In genomic region chr9:66770701-66771100, GRCm38 (mm10) we compare ENCODE assay signal across 23 mouse cellular contexts. TPM values are rescaled to one million over a fixed set of nuclear protein-coding genes. Genes with fewer than 3 reads are reported as not detected.
DNase-seq lines count a peak whose midpoint lies in the region; ATAC-seq and TF ChIP-seq lines count a peak whose summit lies in the region.
"Had no signal": no experiment of that assay in that cellular context is flagged by ENCODE, and none has a peak within 500 bp of the region (broad histone marks: within the 10 kb centered on the region; RNA-seq: fewer than 3 reads in every experiment).

No protein-coding gene starts in this region.

- no peak for ATAC-seq in kidney, embryonic 14.5 days (ENCODE audit: low FRiP score, low TSS enrichment)
- ATAC-seq in kidney, embryonic 16.5 days (ENCODE audit: low FRiP score, low TSS enrichment) = no peak
- ATAC-seq: activated CD4-positive, CD25-positive, alpha-beta regulatory T cell, adult 4 months; forebrain, embryonic 14.5 days; Patski had no signal

- H3K4me2 ChIP-seq in kidney, embryonic 14.5 days (replicated peaks; ENCODE audit: low read depth, low read length) = no peak overlapping the region
- no peak overlapping the region for H3K4me2 ChIP-seq in kidney, embryonic 16.5 days (replicated peaks; ENCODE audit: low read depth, low read length)
- H3K4me2 ChIP-seq: embryonic facial prominence, embryonic 15.5 days; hindbrain, embryonic 13.5 days had no signal

- no peak overlapping the region for H3K9ac ChIP-seq in kidney, embryonic 14.5 days (ENCODE audit: low read depth, low read length)
- no peak overlapping the region for H3K9ac ChIP-seq in kidney, embryonic 16.5 days (replicated peaks; ENCODE audit: low read length)
- H3K9ac ChIP-seq: embryonic facial prominence, embryonic 15.5 days; hindbrain, embryonic 13.5 days had no signal

- peak; percentile 67 for DNase-seq in kidney, adult 11 months
- DNase-seq in kidney, postnatal 25 days = peak; percentile 36 to 75
- no peak for DNase-seq in cerebellum, adult 9-10 months
- no peak for DNase-seq in cerebellum, adult 2 months
- DNase-seq in thymus, postnatal 0 days (ENCODE audit: low spot score) = no peak
- DNase-seq: adrenal gland, postnatal 14 days; cerebellum, adult 11-12 months; cerebellum, postnatal 10 days; gastrocnemius, postnatal 36 days; heart, adult 18-20 months; heart, postnatal 14 days had no signal

- H3K9me3 ChIP-seq in kidney, embryonic 14.5 days (ENCODE audit: control insufficient read depth, low read length) = no peaks in the 10 kb centered on the region
- no peaks in the 10 kb centered on the region for H3K9me3 ChIP-seq in kidney, embryonic 16.5 days (ENCODE audit: low read length)
- H3K9me3 ChIP-seq: embryonic facial prominence, embryonic 15.5 days; forebrain, embryonic 10.5 days; heart, embryonic 10.5 days; hindbrain, embryonic 13.5 days had no signal

- no peaks in the 10 kb centered on the region for H3K4me1 ChIP-seq in kidney, embryonic 14.5 days (ENCODE audit: control insufficient read depth, insufficient read depth, low read length)
- peaks cover 8% of the 10 kb centered on the region; the same call in 1 of the 2 replicates for H3K4me1 ChIP-seq in kidney, embryonic 16.5 days (ENCODE audit: insufficient read depth, low read length)
- H3K4me1 ChIP-seq in cerebellum, adult 2 months (ENCODE audit: control insufficient read depth, insufficient read depth, low read length) = no peaks in the 10 kb centered on the region
- H3K4me1 ChIP-seq: embryonic facial prominence, embryonic 15.5 days; forebrain, embryonic 10.5 days; heart, embryonic 10.5 days; hindbrain, embryonic 13.5 days had no signal

- TF ChIP-seq POLR2A in cerebellum, adult 2 months (IDR thresholded peaks at IDR 0.05; ENCODE audit: borderline replicate concordance, insufficient read depth, low read length) = no peak

- H3K4me3 ChIP-seq in kidney, embryonic 14.5 days (ENCODE audit: low read length) = no peak overlapping the region
- H3K4me3 ChIP-seq in kidney, embryonic 16.5 days (ENCODE audit: low read length) = no peak overlapping the region
- H3K4me3 ChIP-seq in cerebellum, adult 2 months (replicated peaks; ENCODE audit: insufficient read depth, low read depth, low read length) = no peak overlapping the region
- H3K4me3 ChIP-seq: embryonic facial prominence, embryonic 15.5 days; erythroblast, embryonic 14.5 days; forebrain, embryonic 10.5 days; heart, embryonic 10.5 days; hindbrain, embryonic 13.5 days had no signal

- TF ChIP-seq CTCF in cerebellum, adult 2 months (IDR thresholded peaks at IDR 0.05; ENCODE audit: borderline replicate concordance, insufficient read depth, low read depth, low read length) = no peak

- H3K27ac ChIP-seq in kidney, embryonic 14.5 days (ENCODE audit: low read depth, low read length) = no peak overlapping the region
- H3K27ac ChIP-seq in kidney, embryonic 16.5 days (ENCODE audit: low read length) = 0 out of 2 replicates have a peak overlapping the region, but pooled peaks have one; percentile 34
- H3K27ac ChIP-seq in cerebellum, adult 2 months (ENCODE audit: insufficient read depth, low read length) = no peak overlapping the region
- H3K27ac ChIP-seq: embryonic facial prominence, embryonic 15.5 days; forebrain, embryonic 10.5 days; heart, embryonic 10.5 days; hindbrain, embryonic 13.5 days had no signal

- no peaks in the 10 kb centered on the region for H3K36me3 ChIP-seq in kidney, embryonic 14.5 days (ENCODE audit: control insufficient read depth, insufficient read depth, low read length)
- H3K36me3 ChIP-seq in kidney, embryonic 16.5 days (ENCODE audit: insufficient read depth, low read length) = no peaks in the 10 kb centered on the region
- H3K36me3 ChIP-seq: embryonic facial prominence, embryonic 15.5 days; forebrain, embryonic 10.5 days; heart, embryonic 10.5 days; hindbrain, embryonic 13.5 days had no signal

- no peaks in the 10 kb centered on the region for H3K27me3 ChIP-seq in kidney, embryonic 14.5 days (ENCODE audit: control insufficient read depth, insufficient read depth, low read length)
- no peaks in the 10 kb centered on the region for H3K27me3 ChIP-seq in kidney, embryonic 16.5 days (ENCODE audit: insufficient read depth, low read length)
- no peaks in the 10 kb centered on the region for H3K27me3 ChIP-seq in cerebellum, adult 2 months (ENCODE audit: control insufficient read depth, insufficient read depth, low read length)
- H3K27me3 ChIP-seq: CH12.LX; embryonic facial prominence, embryonic 15.5 days; hindbrain, embryonic 13.5 days; Patski had no signal

RNA-seq across cellular contexts. Expression of gene Aph1b, which starts 24.6 kb away (rescaled TPM):
- polyA plus RNA-seq in kidney, embryonic 14.5 days (2014; fragmentation: Nextera tagmentation; extraction: Ambion mirVana) = 6.0 and 13.8 TPM in 2 replicates
- polyA plus RNA-seq in kidney, embryonic 16.5 days (2015; fragmentation: Nextera tagmentation; extraction: Ambion mirVana) = 11.3 and 12.0 TPM in 2 replicates
- 16.0 and 17.7 TPM in 2 replicates for polyA plus RNA-seq in cerebellum, adult 2 months (2012; rRNA removed)
- polyA plus RNA-seq in thymus, postnatal 0 days (2015; fragmentation: Nextera tagmentation; extraction: Ambion mirVana) = 1.5 and 1.8 TPM in 2 replicates

RNA-seq across cellular contexts. Expression of gene Gm10647, which starts 26.1 kb away (rescaled TPM):
- polyA plus RNA-seq in kidney, embryonic 14.5 days (2014; fragmentation: Nextera tagmentation; extraction: Ambion mirVana) = 0.40 and 0.81 TPM in 2 replicates
- polyA plus RNA-seq in kidney, embryonic 16.5 days (2015; fragmentation: Nextera tagmentation; extraction: Ambion mirVana) = 0.71 and 1.2 TPM in 2 replicates
- 0.33 and 0.44 TPM in 2 replicates for polyA plus RNA-seq in cerebellum, adult 2 months (2012; rRNA removed)
- 0.21 TPM in 1 of 2 replicates, not detected in the other for polyA plus RNA-seq in thymus, postnatal 0 days (2015; fragmentation: Nextera tagmentation; extraction: Ambion mirVana)
- polyA plus RNA-seq: activated CD4-positive, CD25-positive, alpha-beta regulatory T cell, adult 4 months; C2C12; erythroblast, embryonic 14.5 days had no signal

RNA-seq across cellular contexts. Expression of gene Car12, which starts 57.2 kb away (rescaled TPM):
- polyA plus RNA-seq in kidney, embryonic 14.5 days (2014; fragmentation: Nextera tagmentation; extraction: Ambion mirVana) = 3.2 and 4.2 TPM in 2 replicates
- polyA plus RNA-seq in kidney, embryonic 16.5 days (2015; fragmentation: Nextera tagmentation; extraction: Ambion mirVana) = 27.7 and 30.7 TPM in 2 replicates
- polyA plus RNA-seq in cerebellum, adult 2 months (2012; rRNA removed) = 3.4 and 8.4 TPM in 2 replicates
- 1.5 and 2.4 TPM in 2 replicates for polyA plus RNA-seq in thymus, postnatal 0 days (2015; fragmentation: Nextera tagmentation; extraction: Ambion mirVana)
- polyA plus RNA-seq: erythroblast, embryonic 14.5 days had no signal

Comparison
In these comparisons a context has a peak if more than half of its experiments do, and no peak if none do; other contexts are left out.
1. DNase-seq: peak in kidney, adult 11 months (single experiment) and kidney, postnatal 25 days (2 of 2); none in cerebellum, adult 9-10 months (single experiment), cerebellum, adult 2 months (0 of 2) and thymus, postnatal 0 days (single experiment).